Mouse (Mus musculus) heart, postnatal 0 days (tissue): ENCODE data around the gene Neurl2. TPM values are rescaled to one million over a fixed set of nuclear protein-coding genes. Genes with fewer than 3 reads are reported as not detected.

Source experiments
- ATAC-seq: fragments of 200-750 bp; cut with Nextera tagmentation; 2 replicates; pipeline ENCODE4 v1.8.0; 2017; ENCODE audit warnings: low read depth, moderate number of reproducible peaks, moderate library complexity; ENCODE audit not compliant: insufficient read depth
- DNase-seq: peaks from one replicate; pipeline ENCODE4 v3.0.0-alpha.2; 2016; ENCODE audit warnings: low spot score
- H3K27ac ChIP-seq: fragments of 300-500 bp; sonication (generic); 2 replicates; pipeline ENCODE4 v1.5.1; 2014; ENCODE audit warnings: low read depth, mild to moderate bottlenecking
- H3K27me3 ChIP-seq: fragments of 300-500 bp; sonication (generic); 2 replicates; pipeline ENCODE4 v1.6.1; 2014; ENCODE audit warnings: low read length, mixed read lengths; ENCODE audit not compliant: control insufficient read depth, insufficient read depth
- H3K36me3 ChIP-seq: fragments of 300-500 bp; sonication (generic); replicated peaks from 2 replicates; pipeline ENCODE4 v1.6.1; 2014; ENCODE audit warnings: low read length, mixed read lengths; ENCODE audit not compliant: control insufficient read depth, insufficient read depth
- H3K4me1 ChIP-seq: fragments of 300-500 bp; sonication (generic); 2 replicates; pipeline ENCODE4 v1.6.1; 2014; ENCODE audit warnings: antibody characterized with exemption; ENCODE audit not compliant: control insufficient read depth, insufficient read depth
- H3K4me2 ChIP-seq: fragments of 300-500 bp; sonication (generic); 2 replicates; pipeline ENCODE4 v1.6.1; 2014; ENCODE audit warnings: low read depth, mild to moderate bottlenecking, low read length, moderate library complexity
- H3K4me3 ChIP-seq: fragments of 300-500 bp; sonication (generic); 2 replicates; pipeline ENCODE4 v1.5.1; 2014; ENCODE audit warnings: low read depth, low read length
- H3K9ac ChIP-seq: fragments of 300-500 bp; sonication (generic); replicated peaks from 2 replicates; pipeline ENCODE4 v1.6.1; 2014; ENCODE audit warnings: low read depth, low read length, mixed read lengths
- H3K9me3 ChIP-seq: fragments of 300-500 bp; sonication (generic); replicated peaks from 2 replicates; pipeline ENCODE4 v1.6.1; 2016; ENCODE audit warnings: low read length; ENCODE audit not compliant: control insufficient read depth
- CTCF ChIP-seq: IDR thresholded peaks from 2 replicates; pipeline ENCODE4 v1.5.1; 2016; ENCODE audit warnings: antibody characterized with exemption, control low read depth, low read depth
- EP300 ChIP-seq: IDR thresholded peaks from 2 replicates; pipeline ENCODE4 v1.6.1; 2016; ENCODE audit warnings: antibody characterized with exemption, low read depth
- WGBS: fragments of 180-500 bp; shearing (Covaris S2); extraction: QIAGEN DNeasy Blood & Tissue Kit; methylation state at CpG from one replicate; pipeline ENCODE4 v1.1.7; 2014; 5-methylcytosine and 5-hydroxymethylcytosine counted together
- polyA plus RNA-seq: library from polyadenylated mRNA; unstranded; fragments of >200 nt; fragmentation: Nextera tagmentation; extraction: Ambion mirVana; gene quantifications from 2 replicates; pipeline ENCODE4 v1.2.1, GENCODE M21; 2015
- total RNA-seq: library from RNA; depleted of rRNA; stranded (reverse); fragments of >200 nt; gene quantifications from 2 replicates; pipeline ENCODE4 v1.2.3, GENCODE M21; 2014; ENCODE audit warnings: low replicate concordance

Neurl2 gene
- total and polyA plus RNA-seq, 2 experiments from 2014 or later = 57.1 to 76.5 TPM

GRCm38 (mm10) chr2:164828437-164828836 is 4.8 kb downstream of the Neurl2 start, which contains the start of gene Spata25:
TSS of gene Spata25 (minus strand) at chr2:164828537.
- TF ChIP-seq CTCF = no peak
- WGBS = 87% methylated on average over 6 of the region's 6 CpGs
- ATAC-seq = no peak

DNA sequence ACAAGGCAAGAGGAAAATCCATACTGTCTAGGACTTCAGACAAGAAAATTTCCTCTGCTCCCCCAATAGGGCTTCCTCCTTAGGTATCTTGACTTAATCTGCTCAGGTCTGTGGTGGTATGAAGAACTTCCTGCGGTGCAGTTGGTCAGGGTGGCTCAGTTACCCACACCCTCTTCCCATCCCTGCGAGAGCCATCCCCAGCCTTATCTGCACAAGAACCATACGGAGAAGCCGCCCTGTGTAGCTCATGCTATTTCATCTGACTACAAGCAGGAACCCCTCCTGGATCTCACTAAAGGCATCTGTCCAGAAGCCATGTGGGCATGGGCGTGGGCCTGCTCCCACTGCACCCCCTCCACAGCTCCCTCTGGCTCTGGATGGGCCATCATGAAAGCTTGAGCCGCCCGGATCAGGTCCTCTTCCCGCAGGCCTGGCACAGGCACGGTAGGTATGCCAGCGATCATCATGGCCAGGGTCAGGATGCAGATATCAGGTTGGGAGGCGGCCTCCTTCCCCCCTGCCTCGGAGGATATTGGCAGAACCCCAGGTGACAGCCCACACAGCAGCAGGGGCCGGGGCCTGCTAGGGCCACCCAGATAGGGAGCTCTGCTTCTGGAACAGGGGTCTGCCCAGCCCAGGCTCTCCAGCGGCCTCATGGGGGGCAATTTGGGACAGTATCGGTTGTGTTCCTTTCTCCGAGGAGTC is 6.0 kb downstream of the Neurl2 start:
- no peak for ATAC-seq
- DNase-seq = no peak
- no peak overlapping the region for H3K4me2 ChIP-seq
- H3K4me3 ChIP-seq = no peak overlapping the region
- H3K9me3 ChIP-seq = no peaks in the 10 kb centered on the region
- no peaks in the 10 kb centered on the region for H3K27me3 ChIP-seq
- TF ChIP-seq CTCF (no peak), EP300 (no peak)
- no peaks in the 10 kb centered on the region for H3K4me1 ChIP-seq
- no peak overlapping the region for H3K9ac ChIP-seq
- 73% methylated on average over 16 of the region's 16 CpGs for WGBS
- peaks cover 42% of the 10 kb centered on the region for H3K36me3 ChIP-seq
- no peak overlapping the region for H3K27ac ChIP-seq

More at GRCm38 (mm10) chr2:164828437-164828836, 4.8 kb downstream of the Neurl2 start, which contains the start of gene Spata25:
- H3K9me3 ChIP-seq = no peaks in the 10 kb centered on the region
- H3K9ac ChIP-seq = no peak within 1 kb of the TSS
- peaks cover 42% of the 10 kb centered on the region for H3K36me3 ChIP-seq
- no peak within 1 kb of the TSS for H3K4me2 ChIP-seq
- no peak within 1 kb of the TSS for H3K27ac ChIP-seq
- no peak for DNase-seq
- no peaks in the 10 kb centered on the region for H3K4me1 ChIP-seq
- H3K4me3 ChIP-seq = no peak within 1 kb of the TSS
- H3K27me3 ChIP-seq = no peaks in the 10 kb centered on the region

GRCm38 (mm10) chr2:164825521-164825920 is 7.7 kb downstream of the Neurl2 start:
- WGBS = 97% methylated on average over 17 of the region's 17 CpGs
- no peaks in the 10 kb centered on the region for H3K4me1 ChIP-seq
- no peak overlapping the region for H3K4me3 ChIP-seq
- TF ChIP-seq CTCF (no peak), EP300 (no peak)
- H3K9ac ChIP-seq = no peak overlapping the region
- peaks cover 52% of the 10 kb centered on the region for H3K36me3 ChIP-seq
- no peak overlapping the region for H3K4me2 ChIP-seq
- H3K9me3 ChIP-seq = no peaks in the 10 kb centered on the region
- ATAC-seq (no peak), DNase-seq (no peak)
- no peaks in the 10 kb centered on the region for H3K27me3 ChIP-seq
- H3K27ac ChIP-seq = no peak overlapping the region

DNA sequence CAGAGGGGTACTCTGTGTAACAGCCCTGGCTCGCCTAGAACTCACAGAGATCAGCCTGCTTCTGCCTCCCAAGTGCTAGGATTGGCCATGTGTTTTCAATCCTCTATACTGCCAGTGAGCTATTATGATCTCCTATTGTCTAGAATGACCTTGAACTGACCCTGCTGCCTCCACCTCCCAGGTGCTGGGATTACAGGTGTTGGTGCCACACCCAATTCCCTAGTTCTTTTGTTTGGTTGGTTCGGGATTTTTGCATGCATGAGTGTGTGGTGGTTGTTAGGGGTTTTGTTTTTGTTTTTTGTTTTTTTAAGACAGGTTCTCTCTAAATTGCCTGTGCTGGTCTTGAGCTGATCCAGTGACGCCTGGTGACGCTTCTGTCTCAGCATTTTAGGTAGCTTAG is 9.3 kb downstream of the Neurl2 start:
- Histone ChIP-seq H3K4me1 (no peaks in the 10 kb centered on the region), H3K9me3 (no peaks in the 10 kb centered on the region), H3K9ac (no peak overlapping the region), H3K27ac (no peak overlapping the region), H3K4me2 (peak overlapping the region; percentile 76; the same call in 1 of the 2 replicates), H3K4me3 (no peak overlapping the region), H3K27me3 (no peaks in the 10 kb centered on the region), H3K36me3 (peaks cover 52% of the 10 kb centered on the region)
- ATAC-seq (no peak), DNase-seq (no peak)
- 91% methylated on average over 4 of the region's 4 CpGs for WGBS
- no peak for TF ChIP-seq EP300
- TF ChIP-seq CTCF = no peak

DNA sequence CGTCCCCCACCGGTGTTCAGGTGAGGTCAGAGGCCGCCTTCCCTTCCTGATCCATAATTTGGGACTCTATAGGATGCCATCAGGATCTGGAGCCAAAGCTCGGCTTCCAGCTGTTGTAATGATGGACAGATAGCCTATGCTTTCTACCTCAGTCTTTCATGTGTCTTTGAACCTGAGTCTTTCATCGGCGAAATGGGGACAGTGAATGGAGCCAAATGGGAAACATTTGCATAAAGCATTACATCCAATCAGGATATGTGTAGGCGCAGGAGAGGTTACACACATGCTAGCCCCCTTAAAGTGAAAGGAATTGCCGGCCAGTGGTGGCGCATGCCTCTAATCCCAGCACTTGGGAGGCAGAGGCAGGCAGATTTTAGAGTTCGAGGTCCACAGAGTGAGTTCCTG is 10.1 kb downstream of the Neurl2 start:
- Histone ChIP-seq H3K4me1 (no peaks in the 10 kb centered on the region), H3K36me3 (peaks cover 45% of the 10 kb centered on the region), H3K4me3 (peak overlapping the region; percentile 60), H3K27ac (peak overlapping the region; percentile 78), H3K4me2 (peak overlapping the region; percentile 76), H3K27me3 (no peaks in the 10 kb centered on the region), H3K9ac (peak overlapping the region; percentile 57), H3K9me3 (no peaks in the 10 kb centered on the region)
- ATAC-seq (peak; percentile 63), DNase-seq (peak; percentile 51)
- no peak for TF ChIP-seq EP300
- no peak; the same call in 1 of the 2 replicates for TF ChIP-seq CTCF
- 1% methylated on average over 10 of the region's 10 CpGs for WGBS
